Mouse (Mus musculus): ENCODE results near the gene Myom1.
A peak's percentile ranks its signal among the peaks of the same experiment; 100 is the strongest.

The Myom1 gene

GRCm38 (mm10) chr17:70991706-70992625 is 10.5 kb upstream of the Myom1 start:
- DNase-seq (ENCODE audit: low read depth, low spot score): peak; percentile 72

DNA sequence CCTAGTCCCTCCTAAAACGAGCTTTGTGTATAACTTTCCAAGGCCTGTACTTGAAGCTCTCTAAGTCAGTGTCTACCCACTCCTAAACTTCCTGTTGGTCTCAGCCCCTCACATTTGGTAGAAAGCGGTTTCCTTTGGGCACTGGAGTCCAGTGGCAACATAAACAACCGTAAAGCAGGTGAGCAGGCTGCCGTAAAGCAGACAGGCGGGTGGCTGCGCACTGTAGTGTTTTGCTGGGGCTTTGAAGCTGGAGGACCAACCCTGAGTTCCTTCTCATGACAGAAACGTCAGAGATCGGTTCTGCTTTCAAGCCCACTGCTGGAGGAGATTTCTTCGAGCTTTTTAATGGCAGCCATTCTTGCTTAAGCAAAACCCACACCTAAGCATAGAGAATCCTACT is 9.8 kb upstream of the Myom1 start:
- peak; percentile 71 for DNase-seq (ENCODE audit: low read depth, low spot score)

- DNase-seq (ENCODE audit: low read depth, low spot score): no peak
Observed at GRCm38 (mm10) chr17:70993385-70993807, 9.0 kb upstream of the Myom1 start.

DNA sequence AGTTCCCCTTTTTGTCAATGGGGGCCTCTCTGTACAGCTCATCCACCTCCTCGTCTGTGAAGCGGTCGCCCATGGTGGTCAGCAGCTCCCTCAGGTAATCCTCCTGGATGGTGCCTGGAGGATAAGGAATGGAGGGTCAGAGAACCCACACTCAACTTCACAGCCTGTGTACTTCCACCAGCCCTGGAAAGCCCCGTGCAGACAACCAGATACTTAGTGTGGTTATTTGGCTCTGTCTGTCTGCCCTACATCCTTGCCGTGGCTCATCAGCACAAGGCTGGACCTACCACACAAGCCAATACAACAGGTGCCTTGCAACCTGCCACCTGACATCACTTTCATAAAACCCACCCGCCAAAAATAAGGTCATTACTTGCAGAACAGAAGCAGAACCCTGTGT is 7.8 kb upstream of the Myom1 start:
- DNase-seq (ENCODE audit: low read depth, low spot score): no peak

DNA sequence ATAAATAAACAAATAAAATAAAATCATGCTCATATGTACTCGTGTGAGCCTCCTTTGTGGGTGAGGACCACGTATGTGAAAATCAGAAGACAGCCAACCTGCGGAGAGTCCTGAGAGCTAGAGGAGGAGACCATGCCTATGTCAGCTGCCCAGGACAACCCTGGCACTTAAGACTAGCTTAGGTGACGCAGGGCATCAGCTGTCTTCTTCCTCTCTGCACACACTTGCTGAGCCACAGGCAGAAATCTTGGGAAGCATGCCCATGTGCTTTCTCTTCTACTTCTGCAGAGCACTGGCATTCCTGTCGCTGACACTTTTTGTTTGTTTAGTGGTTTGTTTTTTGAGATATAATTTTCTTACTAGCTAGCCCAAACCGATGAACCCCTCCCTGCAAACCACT is 6.9 kb upstream of the Myom1 start:
- no peak for DNase-seq (ENCODE audit: low read depth, low spot score)

GRCm38 (mm10) chr17:70997836-70998235 is 4.6 kb upstream of the Myom1 start:
- no peak for DNase-seq (ENCODE audit: low read depth, low spot score)

DNA sequence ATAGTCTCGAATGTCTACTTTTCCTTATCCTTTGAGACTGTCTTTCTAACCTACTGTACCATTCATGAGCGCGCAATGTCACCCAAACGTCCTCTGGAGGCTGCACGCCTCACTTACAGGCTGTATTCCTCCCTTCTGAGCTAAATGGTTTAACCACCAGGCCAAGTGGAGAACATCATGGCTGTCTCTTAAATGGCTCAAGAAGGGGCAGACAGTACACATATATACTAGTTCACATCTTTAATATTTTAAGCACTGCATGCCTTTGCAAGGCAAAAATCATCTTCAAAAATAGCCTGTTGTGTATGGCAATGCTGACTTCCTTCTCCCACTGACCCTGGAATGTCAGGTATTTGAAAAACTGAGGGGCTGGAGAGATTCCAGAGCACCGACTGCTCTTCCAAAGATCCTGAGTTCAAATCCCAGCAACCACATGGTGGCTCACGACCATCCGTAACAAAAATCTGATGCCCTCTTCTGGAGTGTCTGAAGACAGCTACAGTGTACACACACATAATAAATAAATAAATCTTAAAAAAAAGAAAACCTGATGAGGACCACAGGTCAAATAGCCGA is 3.9 kb upstream of the Myom1 start:
- DNase-seq (ENCODE audit: low read depth, low spot score): no peak

DNA sequence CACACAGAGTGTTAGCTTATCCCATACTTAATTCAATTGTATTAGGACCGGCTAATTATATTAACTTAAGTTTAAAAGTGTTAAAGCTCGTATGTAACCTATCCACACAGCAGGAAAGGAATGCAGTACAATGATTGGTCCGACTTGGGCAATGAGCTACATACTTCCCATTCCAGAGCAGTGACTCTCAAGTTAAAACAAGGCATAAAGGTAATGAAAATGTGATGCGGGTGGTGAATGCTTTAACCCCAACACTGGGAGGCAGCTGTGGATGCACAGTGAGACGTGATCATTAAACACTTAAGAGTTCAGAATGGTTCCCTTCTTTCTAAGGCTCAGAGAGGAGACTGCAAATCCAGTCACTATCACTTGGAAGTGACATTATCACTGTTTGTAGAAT is 3.2 kb upstream of the Myom1 start:
- DNase-seq (ENCODE audit: low read depth, low spot score): peak; percentile 51

GRCm38 (mm10) chr17:71000255-71000654 is 2.2 kb upstream of the Myom1 start:
- DNase-seq (ENCODE audit: low read depth, low spot score): no peak

- DNase-seq (ENCODE audit: low read depth, low spot score): no peak
Observed at GRCm38 (mm10) chr17:71001067-71001466, 1.4 kb upstream of the Myom1 start.

- DNase-seq (ENCODE audit: low read depth, low spot score): peak; percentile 55
Observed at GRCm38 (mm10) chr17:71001699-71002080, 743 bp upstream of the Myom1 start.

DNA sequence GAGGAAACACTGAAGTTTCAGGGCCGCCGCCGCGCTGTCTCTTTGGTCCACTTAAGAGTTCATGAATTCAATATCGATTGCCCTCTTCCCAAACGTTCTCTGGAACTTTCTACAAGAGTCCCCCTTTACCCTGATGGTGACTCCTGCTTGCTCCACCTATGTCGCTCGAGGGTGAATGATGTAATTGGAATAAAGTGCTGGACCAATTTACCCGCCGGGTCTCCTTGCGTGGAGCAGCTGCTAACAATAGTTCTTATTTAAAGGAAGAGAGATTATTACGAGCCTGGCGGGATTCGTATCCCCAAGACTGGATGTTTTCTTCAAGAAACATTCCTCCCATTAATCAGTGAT is 286 bp downstream of the Myom1 start, which contains the start of gene Myl12a:
Myl12a (minus strand) TSS at position 135 of the 351 bp plus-strand sequence.
- DNase-seq (ENCODE audit: low read depth, low spot score): no peak

- DNase-seq (ENCODE audit: low read depth, low spot score): no peak
Observed at GRCm38 (mm10) chr17:71003112-71003511, 679 bp downstream of the Myom1 start.

- no peak for DNase-seq (ENCODE audit: low read depth, low spot score)
Observed at GRCm38 (mm10) chr17:71003721-71004120, 1.3 kb downstream of the Myom1 start.

DNA sequence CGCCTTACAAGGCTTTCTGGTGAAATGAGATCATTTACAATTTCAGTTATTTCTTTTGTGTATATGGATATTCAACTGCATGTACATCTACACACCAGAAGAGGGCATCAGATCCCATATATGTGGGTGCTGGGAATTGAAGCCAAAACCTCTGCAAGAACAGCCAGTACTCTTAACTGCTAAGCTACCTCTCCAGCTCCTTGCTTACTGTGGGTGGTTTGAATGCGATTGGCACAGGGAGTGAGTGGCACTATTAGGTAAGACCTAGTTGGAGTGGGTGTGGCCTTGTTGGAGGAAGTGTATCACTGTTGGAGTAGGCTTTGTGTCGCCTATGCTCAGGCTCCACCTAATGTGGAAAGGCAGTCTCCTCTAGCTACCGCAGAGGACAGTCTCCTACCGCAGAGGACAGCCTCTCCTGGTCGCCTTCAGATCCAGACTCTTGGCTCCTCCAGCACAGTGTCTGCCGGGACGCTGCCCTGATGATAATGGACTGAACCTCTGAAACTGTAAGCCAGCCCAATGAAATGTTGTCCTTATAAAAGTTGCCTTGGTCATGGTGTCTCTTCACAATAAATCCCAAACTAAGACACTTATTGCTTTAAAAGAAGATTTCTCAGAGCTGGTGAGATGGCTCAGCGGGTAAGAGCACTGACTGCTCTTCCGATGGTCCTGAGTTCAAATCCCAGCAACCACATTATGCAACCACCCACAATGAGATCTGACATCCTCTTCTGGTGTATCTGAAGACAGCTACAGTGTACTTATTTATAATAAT is 1.9 kb downstream of the Myom1 start:
- peak; percentile 42 for DNase-seq (ENCODE audit: low read depth, low spot score)

DNA sequence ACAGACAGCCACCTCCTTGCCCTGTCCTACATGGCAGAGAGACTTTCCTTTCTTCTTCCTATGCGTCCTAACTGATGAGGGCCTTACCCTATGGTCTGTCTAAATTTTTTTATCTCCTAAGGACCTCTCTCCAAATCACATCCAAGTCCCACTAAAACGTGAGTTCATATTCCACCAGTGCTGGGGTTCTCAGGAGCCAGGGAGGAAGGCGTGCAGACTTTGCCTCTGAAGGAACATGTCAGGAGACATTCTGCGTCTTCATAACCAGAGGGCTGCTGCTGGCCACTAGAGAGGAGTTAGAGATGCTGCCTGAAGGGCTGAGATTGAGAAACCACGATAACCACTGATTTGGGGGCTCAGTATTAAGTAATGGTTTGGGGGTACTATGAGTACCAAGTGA is 4.5 kb downstream of the Myom1 start:
- DNase-seq (ENCODE audit: low read depth, low spot score): no peak

GRCm38 (mm10) chr17:71008676-71009075 is 6.2 kb downstream of the Myom1 start:
- DNase-seq (ENCODE audit: low read depth, low spot score): no peak

GRCm38 (mm10) chr17:71009751-71010150 is 7.3 kb downstream of the Myom1 start:
- no peak for DNase-seq (ENCODE audit: low read depth, low spot score)

- DNase-seq (ENCODE audit: low read depth, low spot score): peak; percentile 77
Observed at GRCm38 (mm10) chr17:71010646-71011242, 8.3 kb downstream of the Myom1 start.

- no peak for DNase-seq (ENCODE audit: low read depth, low spot score)
Observed at GRCm38 (mm10) chr17:71011931-71012662, 9.7 kb downstream of the Myom1 start.

- no peak for DNase-seq (ENCODE audit: low read depth, low spot score)
Observed at GRCm38 (mm10) chr17:71013105-71013504, 10.7 kb downstream of the Myom1 start.

Data from R1 (cell line).